Mouse (Mus musculus): ENCODE measurements around the gene Spata5. TPM values are rescaled to one million over a fixed set of nuclear protein-coding genes. Genes with fewer than 3 reads are reported as not detected.

The Spata5 gene
- total and polyA plus RNA-seq, 3 experiments: 2.1 to 13.9 (median 12.4) TPM

DNA sequence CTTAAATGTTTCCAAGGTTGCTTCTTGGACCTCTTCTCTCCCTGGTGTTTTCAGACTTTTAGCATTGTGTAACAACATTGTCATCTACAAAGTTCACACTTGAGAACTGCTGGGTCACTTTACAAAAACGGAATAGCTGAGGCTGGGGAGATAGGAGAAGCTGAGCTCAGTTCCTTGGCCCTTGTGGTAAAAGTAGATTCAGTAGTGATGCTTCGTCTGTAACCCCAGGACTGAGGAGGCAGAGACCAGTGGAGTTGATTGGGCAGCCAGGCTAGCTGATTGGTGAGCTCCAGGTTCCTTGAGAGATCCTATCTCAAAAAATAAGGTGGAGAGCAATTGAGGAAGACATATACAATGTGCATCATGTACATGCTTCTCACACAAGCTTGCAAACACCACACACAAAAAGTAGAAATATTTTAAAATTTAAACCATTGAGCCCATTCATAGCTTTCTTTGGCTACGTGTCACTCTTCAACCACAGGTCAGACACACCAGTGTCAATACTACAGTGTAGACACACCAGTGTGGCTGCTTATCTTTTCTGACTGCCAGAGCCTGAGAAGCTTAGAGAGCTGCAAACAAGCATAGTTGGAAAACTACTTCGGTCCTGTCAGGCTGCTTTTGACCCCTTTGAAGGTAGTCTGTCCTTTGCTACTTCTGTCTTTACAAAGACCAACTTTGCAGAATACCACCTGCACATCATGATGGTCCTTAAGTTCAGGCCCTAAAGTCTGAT lies 138.2 kb downstream of the Spata5 start:
- Histone ChIP-seq H3K4me1 (ENCODE audit: control insufficient read depth, insufficient read depth, low read length) (peaks cover 4% of the 10 kb centered on the region), H3K4me3 (no peak overlapping the region), H3K36me3 (ENCODE audit: control insufficient read depth, insufficient read depth, low read length) (peaks cover 5% of the 10 kb centered on the region; the same call in 1 of the 2 replicates), H3K27ac (no peak overlapping the region), H3K27me3 (ENCODE audit: control insufficient read depth, insufficient read depth, low read length) (no peaks in the 10 kb centered on the region), H3K79me2 (replicated peaks; ENCODE audit: control insufficient read depth, insufficient read depth, low read length) (no peaks in the 10 kb centered on the region), H3K9ac (ENCODE audit: low read depth, low read length) (no peak overlapping the region)
- TF ChIP-seq EP300 (IDR thresholded peaks at IDR 0.05; ENCODE audit: insufficient read depth, low read depth, low read length) (no peak), POLR2A (IDR thresholded peaks at IDR 0.05; ENCODE audit: insufficient read depth, low read depth, low read length) (no peak), CTCF (IDR thresholded peaks at IDR 0.05) (no peak)
- intact Hi-C loops (cut with DNase I): no loop called here
- no peak for DNase-seq
- WGBS: 64% methylated on average over 4 of the region's 4 CpGs

DNA sequence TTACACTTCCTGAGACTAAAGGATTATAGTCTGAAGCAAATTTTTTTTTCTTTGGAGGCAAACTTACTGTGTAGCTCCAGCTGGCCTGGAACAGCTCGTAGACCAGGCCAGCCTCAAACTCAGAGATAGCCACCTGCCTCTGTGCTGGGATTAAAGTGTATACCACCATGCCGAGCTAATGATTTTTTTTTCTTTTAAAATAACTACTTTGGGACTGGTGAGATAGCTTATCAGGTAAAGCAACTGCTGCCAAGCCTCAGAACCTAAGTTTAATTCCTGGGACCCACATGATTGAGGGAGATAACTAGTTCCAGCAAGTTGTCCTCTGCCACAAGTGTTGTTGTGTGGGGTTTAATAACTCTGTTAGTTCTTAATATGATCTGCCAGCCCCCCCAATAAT lies 139.6 kb downstream of the Spata5 start:
- H3K79me2 ChIP-seq (replicated peaks; ENCODE audit: control insufficient read depth, insufficient read depth, low read length): no peaks in the 10 kb centered on the region
- H3K9ac ChIP-seq (ENCODE audit: low read depth, low read length): no peak overlapping the region
- H3K27me3 ChIP-seq (ENCODE audit: control insufficient read depth, insufficient read depth, low read length): no peaks in the 10 kb centered on the region
- H3K36me3 ChIP-seq (ENCODE audit: control insufficient read depth, insufficient read depth, low read length): peaks cover 5% of the 10 kb centered on the region; the same call in 1 of the 2 replicates
- DNase-seq: no peak
- TF ChIP-seq CTCF (IDR thresholded peaks at IDR 0.05) (no peak), EP300 (IDR thresholded peaks at IDR 0.05; ENCODE audit: insufficient read depth, low read depth, low read length) (no peak), POLR2A (IDR thresholded peaks at IDR 0.05; ENCODE audit: insufficient read depth, low read depth, low read length) (no peak)
- 68% methylated on average over 2 of the region's 2 CpGs for WGBS
- no peak overlapping the region for H3K4me3 ChIP-seq
- no peak overlapping the region for H3K27ac ChIP-seq
- H3K4me1 ChIP-seq (ENCODE audit: control insufficient read depth, insufficient read depth, low read length): peaks cover 4% of the 10 kb centered on the region
- intact Hi-C loops (cut with DNase I): no loop called here

DNA sequence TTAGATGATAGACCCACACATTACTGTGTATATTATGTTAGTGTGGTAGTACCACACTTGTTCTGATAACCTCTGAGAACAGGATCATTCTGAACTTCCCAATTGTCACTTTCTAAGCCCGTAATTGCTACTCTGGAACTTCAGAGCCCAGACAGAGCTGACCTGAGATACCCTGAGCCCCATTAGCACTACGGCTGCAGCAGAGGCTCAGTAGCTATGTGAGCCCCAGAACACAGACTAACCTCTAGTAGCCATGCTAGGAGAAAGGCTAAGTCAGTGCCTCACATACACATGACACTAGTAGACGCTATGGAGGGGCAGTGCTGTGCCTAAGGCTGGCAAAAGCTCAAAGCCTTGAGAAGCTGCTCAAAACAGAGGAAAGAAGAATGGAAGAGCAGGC lies 141.8 kb downstream of the Spata5 start:
- DNase-seq: no peak
- intact Hi-C loops (cut with DNase I): no loop called here
- H3K9ac ChIP-seq (ENCODE audit: low read depth, low read length): no peak overlapping the region
- no peak overlapping the region for H3K4me3 ChIP-seq
- no peak overlapping the region for H3K27ac ChIP-seq
- H3K36me3 ChIP-seq (ENCODE audit: control insufficient read depth, insufficient read depth, low read length): peaks cover 3% of the 10 kb centered on the region; the same call in 1 of the 2 replicates
- WGBS: 87% methylated on average over 3 of the region's 3 CpGs
- H3K79me2 ChIP-seq (replicated peaks; ENCODE audit: control insufficient read depth, insufficient read depth, low read length): no peaks in the 10 kb centered on the region
- H3K27me3 ChIP-seq (ENCODE audit: control insufficient read depth, insufficient read depth, low read length): no peaks in the 10 kb centered on the region
- TF ChIP-seq CTCF (IDR thresholded peaks at IDR 0.05) (no peak), EP300 (IDR thresholded peaks at IDR 0.05; ENCODE audit: insufficient read depth, low read depth, low read length) (no peak), POLR2A (IDR thresholded peaks at IDR 0.05; ENCODE audit: insufficient read depth, low read depth, low read length) (no peak)
- peaks cover 2% of the 10 kb centered on the region for H3K4me1 ChIP-seq (ENCODE audit: control insufficient read depth, insufficient read depth, low read length)

GRCm38 (mm10) chr3:37566097-37566496 lies 146.4 kb downstream of the Spata5 start:
- TF ChIP-seq CTCF (IDR thresholded peaks at IDR 0.05) (no peak), POLR2A (IDR thresholded peaks at IDR 0.05; ENCODE audit: insufficient read depth, low read depth, low read length) (no peak), EP300 (IDR thresholded peaks at IDR 0.05; ENCODE audit: insufficient read depth, low read depth, low read length) (no peak)
- Histone ChIP-seq H3K9ac (ENCODE audit: low read depth, low read length) (no peak overlapping the region), H3K27ac (no peak overlapping the region), H3K4me3 (no peak overlapping the region), H3K4me1 (ENCODE audit: control insufficient read depth, insufficient read depth, low read length) (no peaks in the 10 kb centered on the region), H3K27me3 (ENCODE audit: control insufficient read depth, insufficient read depth, low read length) (no peaks in the 10 kb centered on the region), H3K79me2 (replicated peaks; ENCODE audit: control insufficient read depth, insufficient read depth, low read length) (no peaks in the 10 kb centered on the region), H3K36me3 (ENCODE audit: control insufficient read depth, insufficient read depth, low read length) (no peaks in the 10 kb centered on the region)
- WGBS: 94% methylated on average over 6 of the region's 6 CpGs
- DNase-seq: no peak
- intact Hi-C loops (cut with DNase I): no loop called here

DNA sequence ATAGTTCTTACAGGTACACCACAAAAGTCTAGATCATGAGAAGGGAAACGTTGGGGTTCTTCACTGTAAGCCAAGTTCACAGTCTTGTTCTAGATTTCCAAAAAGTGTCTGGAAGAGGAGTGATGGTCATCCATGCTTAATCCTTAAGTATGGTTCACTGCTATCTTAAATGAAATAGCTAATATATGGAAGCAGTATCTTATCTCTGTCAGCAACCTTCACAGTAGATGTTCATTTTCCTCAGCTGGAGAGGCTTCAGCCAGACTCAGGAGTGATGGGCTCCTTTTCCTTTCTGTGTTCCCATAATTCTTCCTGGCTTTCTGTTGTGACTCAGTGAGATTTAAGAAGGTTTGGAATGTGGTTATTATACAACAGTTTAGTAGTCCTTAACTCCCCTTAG lies 147.8 kb downstream of the Spata5 start:
- Histone ChIP-seq H3K36me3 (ENCODE audit: control insufficient read depth, insufficient read depth, low read length) (no peaks in the 10 kb centered on the region), H3K27ac (no peak overlapping the region), H3K27me3 (ENCODE audit: control insufficient read depth, insufficient read depth, low read length) (no peaks in the 10 kb centered on the region), H3K9ac (ENCODE audit: low read depth, low read length) (no peak overlapping the region), H3K79me2 (replicated peaks; ENCODE audit: control insufficient read depth, insufficient read depth, low read length) (no peaks in the 10 kb centered on the region), H3K4me3 (no peak overlapping the region), H3K4me1 (ENCODE audit: control insufficient read depth, insufficient read depth, low read length) (no peaks in the 10 kb centered on the region)
- 86% methylated on average over 1 of the region's 1 CpGs for WGBS
- DNase-seq: no peak
- no peak for TF ChIP-seq EP300 (IDR thresholded peaks at IDR 0.05; ENCODE audit: insufficient read depth, low read depth, low read length)
- no peak for TF ChIP-seq POLR2A (IDR thresholded peaks at IDR 0.05; ENCODE audit: insufficient read depth, low read depth, low read length)
- TF ChIP-seq CTCF (IDR thresholded peaks at IDR 0.05): no peak
- intact Hi-C loops (cut with DNase I): no loop called here

GRCm38 (mm10) chr3:37568780-37569179 lies 149.1 kb downstream of the Spata5 start:
- no peak for DNase-seq
- Histone ChIP-seq H3K4me1 (ENCODE audit: control insufficient read depth, insufficient read depth, low read length) (no peaks in the 10 kb centered on the region), H3K79me2 (replicated peaks; ENCODE audit: control insufficient read depth, insufficient read depth, low read length) (no peaks in the 10 kb centered on the region), H3K27me3 (ENCODE audit: control insufficient read depth, insufficient read depth, low read length) (no peaks in the 10 kb centered on the region), H3K27ac (no peak overlapping the region), H3K9ac (ENCODE audit: low read depth, low read length) (no peak overlapping the region), H3K36me3 (ENCODE audit: control insufficient read depth, insufficient read depth, low read length) (no peaks in the 10 kb centered on the region), H3K4me3 (no peak overlapping the region)
- intact Hi-C loops (cut with DNase I): no loop called here
- 87% methylated on average over 1 of the region's 1 CpGs for WGBS
- TF ChIP-seq POLR2A (IDR thresholded peaks at IDR 0.05; ENCODE audit: insufficient read depth, low read depth, low read length) (no peak), EP300 (IDR thresholded peaks at IDR 0.05; ENCODE audit: insufficient read depth, low read depth, low read length) (no peak), CTCF (IDR thresholded peaks at IDR 0.05) (no peak)
